Mouse (Mus musculus) hindbrain, embryonic 12.5 days (tissue): ENCODE data around the gene Gpr155. TPM values are rescaled to one million over a fixed set of nuclear protein-coding genes. Genes with fewer than 3 reads are reported as not detected.

Experiments used
- ATAC-seq: fragments of 200-750 bp; cut with Nextera tagmentation; 2 replicates; pipeline ENCODE4 v1.8.0; 2017; ENCODE audit warnings: moderate TSS enrichment; ENCODE audit not compliant: low FRiP score
- H3K27ac ChIP-seq: fragments of 300-500 bp; sonication (generic); 2 replicates; pipeline ENCODE4 v1.5.1; 2016; ENCODE audit warnings: mild to moderate bottlenecking
- H3K27me3 ChIP-seq: fragments of 300-500 bp; sonication (generic); 2 replicates; pipeline ENCODE4 v1.6.1; 2016; ENCODE audit warnings: mild to moderate bottlenecking
- H3K36me3 ChIP-seq: fragments of 300-500 bp; sonication (generic); 2 replicates; pipeline ENCODE4 v1.6.1; 2016; ENCODE audit warnings: mild to moderate bottlenecking
- H3K4me1 ChIP-seq: fragments of 300-500 bp; sonication (generic); 2 replicates; pipeline ENCODE4 v1.6.1; 2016
- H3K4me2 ChIP-seq: fragments of 300-500 bp; sonication (generic); replicated peaks from 2 replicates; pipeline ENCODE4 v1.6.1; 2016; ENCODE audit warnings: mild to moderate bottlenecking
- H3K4me3 ChIP-seq: fragments of 300-500 bp; sonication (generic); 2 replicates; pipeline ENCODE4 v1.5.1; 2016; ENCODE audit warnings: mild to moderate bottlenecking
- H3K9ac ChIP-seq: fragments of 300-500 bp; sonication (generic); 2 replicates; pipeline ENCODE4 v1.6.1; 2016; ENCODE audit warnings: mild to moderate bottlenecking, moderate library complexity
- H3K9me3 ChIP-seq: fragments of 300-500 bp; sonication (generic); replicated peaks from 2 replicates; pipeline ENCODE4 v1.6.1; 2016; ENCODE audit warnings: mild to moderate bottlenecking
- WGBS: fragments of 180-500 bp; shearing (Covaris S2); methylation state at CpG from one replicate; pipeline ENCODE4 v1.1.7; 2016; 5-methylcytosine and 5-hydroxymethylcytosine counted together
- polyA plus RNA-seq: library from polyadenylated mRNA; unstranded; fragments of >200 nt; fragmentation: Nextera tagmentation; extraction: Ambion mirVana; gene quantifications from 2 replicates; pipeline ENCODE4 v1.2.1, GENCODE M21; 2016

Gpr155 gene
- polyA plus RNA-seq, 1 experiment from 2014 or later: 10.0 TPM

GRCm38 (mm10) chr2:73380298-73380975 is 5.9 kb downstream of the Gpr155 start:
- no peak overlapping the region for H3K4me3 ChIP-seq
- no peak overlapping the region for H3K9ac ChIP-seq
- H3K36me3 ChIP-seq: no peaks in the 10 kb centered on the region
- H3K4me1 ChIP-seq: peaks cover under 1% of the 10 kb centered on the region
- H3K27ac ChIP-seq: no peak overlapping the region
- 90% methylated on average over 9 of the region's 9 CpGs for WGBS
- ATAC-seq: no peak
- H3K9me3 ChIP-seq: no peaks in the 10 kb centered on the region
- no peak overlapping the region for H3K4me2 ChIP-seq
- H3K27me3 ChIP-seq: no peaks in the 10 kb centered on the region

- no peaks in the 10 kb centered on the region for H3K27me3 ChIP-seq
- 73% methylated on average over 5 of the region's 5 CpGs for WGBS
- ATAC-seq: no peak
- no peak overlapping the region for H3K4me2 ChIP-seq
- H3K4me1 ChIP-seq: no peaks in the 10 kb centered on the region
- H3K9me3 ChIP-seq: no peaks in the 10 kb centered on the region
- H3K9ac ChIP-seq: no peak overlapping the region
- no peak overlapping the region for H3K4me3 ChIP-seq
- H3K36me3 ChIP-seq: no peaks in the 10 kb centered on the region
- no peak overlapping the region for H3K27ac ChIP-seq
Measured at GRCm38 (mm10) chr2:73379656-73380055, 6.7 kb downstream of the Gpr155 start.

GRCm38 (mm10) chr2:73378326-73378725 is 8.0 kb downstream of the Gpr155 start:
- no peaks in the 10 kb centered on the region for H3K36me3 ChIP-seq
- H3K4me3 ChIP-seq: no peak overlapping the region
- no peak overlapping the region for H3K4me2 ChIP-seq
- H3K4me1 ChIP-seq: no peaks in the 10 kb centered on the region
- H3K9ac ChIP-seq: no peak overlapping the region
- no peaks in the 10 kb centered on the region for H3K27me3 ChIP-seq
- no peak overlapping the region for H3K27ac ChIP-seq
- H3K9me3 ChIP-seq: no peaks in the 10 kb centered on the region
- WGBS: 80% methylated on average over 5 of the region's 5 CpGs
- 0 out of 2 replicates have a peak, but pooled peaks have one; percentile 38 for ATAC-seq

GRCm38 (mm10) chr2:73371530-73372335 is 14.6 kb downstream of the Gpr155 start:
- H3K27ac ChIP-seq: no peak overlapping the region
- ATAC-seq: no peak
- 76% methylated on average over 9 of the region's 9 CpGs for WGBS

GRCm38 (mm10) chr2:73363448-73363847 is 22.9 kb downstream of the Gpr155 start:
- H3K9me3 ChIP-seq: no peaks in the 10 kb centered on the region
- H3K36me3 ChIP-seq: 0 out of 2 replicates have a peak, but pooled peaks cover 4% of the 10 kb centered on the region
- H3K4me3 ChIP-seq: no peak overlapping the region
- ATAC-seq: no peak
- no peak overlapping the region for H3K27ac ChIP-seq
- no peak overlapping the region for H3K9ac ChIP-seq
- H3K27me3 ChIP-seq: no peaks in the 10 kb centered on the region
- H3K4me1 ChIP-seq: no peaks in the 10 kb centered on the region
- WGBS: 80% methylated on average over 5 of the region's 5 CpGs
- no peak overlapping the region for H3K4me2 ChIP-seq

More at GRCm38 (mm10) chr2:73371530-73372335, 14.6 kb downstream of the Gpr155 start:
- Histone ChIP-seq H3K4me3 (no peak overlapping the region), H3K36me3 (no peaks in the 10 kb centered on the region), H3K9me3 (no peaks in the 10 kb centered on the region), H3K9ac (no peak overlapping the region), H3K27me3 (no peaks in the 10 kb centered on the region), H3K4me1 (no peaks in the 10 kb centered on the region), H3K4me2 (no peak overlapping the region)

- no peak overlapping the region for H3K4me3 ChIP-seq
- ATAC-seq: no peak
- no peaks in the 10 kb centered on the region for H3K9me3 ChIP-seq
- H3K4me1 ChIP-seq: no peaks in the 10 kb centered on the region
- H3K27me3 ChIP-seq: no peaks in the 10 kb centered on the region
- 0 out of 2 replicates have a peak, but pooled peaks cover 4% of the 10 kb centered on the region for H3K36me3 ChIP-seq
- H3K27ac ChIP-seq: no peak overlapping the region
- no peak overlapping the region for H3K4me2 ChIP-seq
- WGBS: 81% methylated on average over 2 of the region's 2 CpGs
- H3K9ac ChIP-seq: no peak overlapping the region
Measured at GRCm38 (mm10) chr2:73360536-73360935, 25.8 kb downstream of the Gpr155 start.

GRCm38 (mm10) chr2:73359941-73360340 is 26.4 kb downstream of the Gpr155 start:
- WGBS: 95% methylated on average over 5 of the region's 5 CpGs
- H3K27me3 ChIP-seq: no peaks in the 10 kb centered on the region
- H3K9ac ChIP-seq: no peak overlapping the region

GRCm38 (mm10) chr2:73357004-73357403 is 29.4 kb downstream of the Gpr155 start:
- H3K9ac ChIP-seq: no peak overlapping the region
- 0 out of 2 replicates have a peak, but pooled peaks cover 2% of the 10 kb centered on the region for H3K36me3 ChIP-seq
- no peak overlapping the region for H3K4me3 ChIP-seq
- H3K4me2 ChIP-seq: no peak overlapping the region
- H3K27me3 ChIP-seq: no peaks in the 10 kb centered on the region
- H3K4me1 ChIP-seq: peaks cover 2% of the 10 kb centered on the region; the same call in 1 of the 2 replicates
- no peak overlapping the region for H3K27ac ChIP-seq
- WGBS: 67% methylated on average over 18 of the region's 18 CpGs
- no peak for ATAC-seq
- no peaks in the 10 kb centered on the region for H3K9me3 ChIP-seq

More at GRCm38 (mm10) chr2:73359941-73360340, 26.4 kb downstream of the Gpr155 start:
- H3K36me3 ChIP-seq: 0 out of 2 replicates have a peak, but pooled peaks cover 4% of the 10 kb centered on the region
- no peak overlapping the region for H3K27ac ChIP-seq
- no peaks in the 10 kb centered on the region for H3K9me3 ChIP-seq
- no peak overlapping the region for H3K4me3 ChIP-seq
- ATAC-seq: no peak
- H3K4me2 ChIP-seq: no peak overlapping the region
- H3K4me1 ChIP-seq: no peaks in the 10 kb centered on the region

GRCm38 (mm10) chr2:73351927-73352374 is 34.4 kb downstream of the Gpr155 start:
- 58% methylated on average over 7 of the region's 7 CpGs for WGBS
- no peak overlapping the region for H3K4me3 ChIP-seq
- no peak overlapping the region for H3K27ac ChIP-seq
- no peak for ATAC-seq
- no peaks in the 10 kb centered on the region for H3K9me3 ChIP-seq
- H3K4me2 ChIP-seq: no peak overlapping the region
- H3K36me3 ChIP-seq: no peaks in the 10 kb centered on the region
- H3K4me1 ChIP-seq: peaks cover 10% of the 10 kb centered on the region; the same call in 1 of the 2 replicates
- H3K27me3 ChIP-seq: no peaks in the 10 kb centered on the region
- no peak overlapping the region for H3K9ac ChIP-seq

GRCm38 (mm10) chr2:73351496-73351895 is 34.9 kb downstream of the Gpr155 start:
- Histone ChIP-seq H3K9ac (no peak overlapping the region), H3K4me3 (no peak overlapping the region), H3K27ac (no peak overlapping the region), H3K4me2 (no peak overlapping the region), H3K4me1 (peaks cover 14% of the 10 kb centered on the region), H3K9me3 (no peaks in the 10 kb centered on the region), H3K36me3 (no peaks in the 10 kb centered on the region), H3K27me3 (no peaks in the 10 kb centered on the region)
- 50% methylated on average over 5 of the region's 5 CpGs for WGBS
- ATAC-seq: no peak

- no peaks in the 10 kb centered on the region for H3K9me3 ChIP-seq
- WGBS: 85% methylated on average over 6 of the region's 6 CpGs
- no peaks in the 10 kb centered on the region for H3K36me3 ChIP-seq
- H3K9ac ChIP-seq: no peak overlapping the region
- peaks cover 15% of the 10 kb centered on the region for H3K4me1 ChIP-seq
- H3K27ac ChIP-seq: no peak overlapping the region
- H3K27me3 ChIP-seq: no peaks in the 10 kb centered on the region
- no peak overlapping the region for H3K4me3 ChIP-seq
- no peak overlapping the region for H3K4me2 ChIP-seq
- no peak for ATAC-seq
Measured at GRCm38 (mm10) chr2:73348221-73348620, 38.2 kb downstream of the Gpr155 start.

- Histone ChIP-seq H3K9ac (no peak overlapping the region), H3K4me1 (peaks cover 15% of the 10 kb centered on the region), H3K4me3 (no peak overlapping the region), H3K27me3 (no peaks in the 10 kb centered on the region), H3K36me3 (no peaks in the 10 kb centered on the region), H3K9me3 (no peaks in the 10 kb centered on the region), H3K4me2 (no peak overlapping the region), H3K27ac (no peak overlapping the region)
- no peak for ATAC-seq
- WGBS: 65% methylated on average over 9 of the region's 9 CpGs
Measured at GRCm38 (mm10) chr2:73347766-73348165, 38.6 kb downstream of the Gpr155 start.
